Mouse (Mus musculus) urinary bladder, postnatal 14 days (tissue): Measurements from ENCODE around the gene AW549877.

Source experiments
- DNase-seq: peaks from one replicate; pipeline ENCODE4 v3.0.0; 2021; ENCODE audit warnings: low spot score

AW549877 gene

GRCm38 (mm10) chr15:3995448-3996266, at the start of gene AW549877:
TSS of gene AW549877 (minus strand) at chr15:3995744.
- DNase-seq: peak; percentile 99

GRCm38 (mm10) chr15:4043032-4043471, 47.5 kb upstream of the AW549877 start:
- peak; percentile 9 for DNase-seq

- no peak for DNase-seq
Measured at GRCm38 (mm10) chr15:4042423-4042822, 46.9 kb upstream of the AW549877 start.

DNA sequence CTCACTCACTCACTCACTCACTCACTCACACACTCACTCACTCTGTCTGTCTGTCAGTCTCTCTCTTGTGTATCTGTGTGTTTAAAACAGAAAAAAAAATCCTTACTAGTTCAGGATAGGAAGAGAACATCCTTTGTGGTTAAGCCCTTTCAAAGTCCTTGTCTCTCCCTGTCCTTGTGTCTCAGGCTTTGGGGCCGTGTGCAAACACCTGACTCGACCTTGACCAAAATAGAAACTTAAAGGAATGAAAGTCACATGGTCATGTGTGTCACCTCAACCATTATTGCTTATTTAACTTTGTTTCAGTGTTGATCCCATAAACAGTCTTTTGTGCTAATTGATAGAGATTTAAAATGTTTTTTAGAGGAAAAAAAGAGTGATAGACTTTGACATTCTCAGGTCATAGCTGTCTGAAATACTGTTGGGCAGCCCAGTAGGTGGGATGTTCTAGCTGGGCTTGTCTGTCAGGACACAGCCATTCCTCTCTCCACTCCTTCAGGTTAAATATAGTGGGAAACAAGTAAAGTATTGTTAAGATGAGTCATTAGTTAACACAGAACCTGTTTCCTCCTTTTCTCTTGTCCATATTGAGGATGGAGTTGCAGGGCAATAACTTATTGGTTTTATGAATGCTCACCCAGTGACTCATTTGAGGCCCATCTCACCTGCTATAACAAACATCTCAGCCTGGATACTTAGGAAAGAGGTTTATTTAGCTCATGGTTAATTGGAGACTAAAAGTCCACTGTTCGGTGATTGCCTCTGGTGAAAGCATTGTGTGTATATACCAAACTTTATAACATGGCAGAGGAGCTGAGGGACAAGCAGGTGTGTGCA, 37.8 kb upstream of the AW549877 start:
- DNase-seq: no peak

DNA sequence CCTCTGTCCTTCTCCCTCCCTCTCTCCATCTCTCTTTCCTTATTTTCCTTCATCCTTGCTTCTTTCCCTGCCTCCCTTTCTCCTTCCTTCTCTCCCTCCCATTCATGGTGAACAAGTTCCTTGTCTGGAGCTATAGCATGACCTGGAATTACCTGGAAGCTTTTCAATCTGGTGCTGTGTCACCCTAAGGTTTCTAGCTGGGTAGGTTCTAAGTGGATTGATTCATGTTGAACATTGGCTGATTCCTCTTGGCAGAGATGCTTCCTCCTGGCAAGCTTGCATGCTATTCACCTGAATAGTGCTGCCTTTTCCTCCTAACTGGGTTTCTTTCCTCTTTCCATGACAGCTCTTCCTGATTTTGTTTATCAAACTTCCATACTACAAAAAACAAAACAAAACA, 33.4 kb upstream of the AW549877 start:
- no peak for DNase-seq

- no peak for DNase-seq
Measured at GRCm38 (mm10) chr15:4028411-4028700, 32.8 kb upstream of the AW549877 start.

DNA sequence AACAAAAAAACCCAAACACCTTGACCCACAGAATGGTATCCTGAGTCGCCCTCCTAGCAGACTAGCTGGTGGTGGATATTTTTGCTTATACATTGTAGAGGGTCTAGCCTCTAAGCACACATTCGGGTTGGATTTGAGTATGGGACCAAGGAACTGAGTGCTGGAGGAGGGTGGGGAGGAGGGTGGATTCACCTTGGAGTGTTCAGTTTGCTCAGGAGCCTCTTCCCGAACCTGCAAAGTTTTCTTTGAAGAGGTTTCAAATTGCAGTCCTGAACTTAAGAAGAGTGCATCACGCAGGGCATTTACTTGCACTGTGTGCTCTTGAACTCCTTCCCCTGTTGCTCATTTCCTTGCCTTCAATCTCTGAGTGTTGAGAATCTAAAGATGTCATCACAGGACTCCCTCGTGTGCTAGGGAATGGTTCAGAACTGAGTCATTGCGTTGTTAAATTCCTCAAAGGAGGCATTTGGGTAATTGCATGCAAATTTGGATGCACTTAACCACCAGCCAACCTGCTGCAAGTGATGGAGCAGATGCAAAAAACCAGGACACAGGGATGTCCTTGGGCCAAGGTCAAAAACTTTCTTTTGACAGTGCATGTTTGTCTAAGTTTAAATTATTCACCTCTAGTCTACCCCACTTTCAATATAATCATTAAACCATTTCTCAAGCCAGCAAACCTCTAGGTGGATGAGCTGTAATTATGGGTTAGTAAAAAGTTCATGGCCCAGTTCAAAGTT, 32.3 kb upstream of the AW549877 start:
- DNase-seq: no peak

DNA sequence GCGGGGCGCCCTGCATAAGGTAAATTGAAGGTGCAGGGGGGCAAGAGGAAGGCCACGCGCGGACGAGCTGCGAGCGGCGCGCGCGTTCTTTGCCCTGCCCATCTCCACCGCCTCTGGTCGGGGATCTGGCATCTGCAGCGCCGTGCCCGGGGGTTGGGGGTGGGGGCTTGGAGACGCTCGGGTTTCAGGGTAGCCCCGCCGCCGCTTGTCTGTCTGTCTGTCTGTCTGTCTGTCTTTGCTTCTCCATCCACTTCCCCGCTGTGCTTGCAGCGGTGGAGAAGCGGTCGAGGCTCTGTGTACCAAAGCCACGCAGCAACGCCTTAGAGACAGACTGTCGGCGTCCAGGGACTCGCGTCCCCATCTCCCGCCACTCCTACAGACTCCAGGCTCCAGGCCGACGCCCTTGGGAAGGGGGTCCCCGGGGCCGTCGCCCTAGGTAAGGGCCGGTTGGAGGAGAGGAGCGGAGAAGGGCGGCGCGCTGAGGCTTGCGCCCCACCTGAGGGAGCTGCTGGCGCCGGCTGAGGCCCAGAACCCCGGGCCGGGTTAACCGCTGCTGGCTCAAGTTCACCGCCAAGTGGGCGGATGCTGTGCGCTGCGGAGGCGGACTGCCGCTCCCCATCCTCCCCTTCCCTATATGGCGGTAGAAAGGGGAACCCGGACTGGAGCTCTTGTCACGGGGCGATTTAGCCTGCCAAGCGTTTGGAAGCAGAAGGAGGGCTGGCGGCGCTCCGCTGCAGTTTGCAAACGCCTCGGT, 31.5 kb upstream of the AW549877 start:
- DNase-seq: peak; percentile 85

- DNase-seq: peak; percentile 87
Measured at GRCm38 (mm10) chr15:4026231-4026773, 30.8 kb upstream of the AW549877 start, which contains the start of gene Oxct1. TSS of gene Oxct1 (plus strand) at chr15:4026383.

DNA sequence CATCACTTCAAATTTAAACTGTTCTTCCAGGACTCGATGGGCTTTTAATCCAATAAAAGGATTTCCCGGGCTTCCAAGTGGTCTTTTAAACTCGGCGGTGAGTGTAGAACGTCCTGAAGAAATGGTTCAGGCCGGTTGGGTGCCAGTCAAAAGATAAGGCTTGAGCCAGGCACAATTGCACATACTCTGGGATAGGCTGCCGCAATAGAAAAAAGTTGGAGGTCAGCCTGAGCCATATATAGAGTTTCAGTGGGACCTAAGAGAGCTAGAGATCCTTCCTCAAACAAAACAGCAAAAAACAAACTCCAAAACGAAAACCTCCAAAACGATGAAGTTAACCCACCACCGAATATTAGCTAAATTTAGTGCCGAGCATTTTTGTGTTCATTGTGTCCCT, 30.0 kb upstream of the AW549877 start:
- no peak for DNase-seq

- DNase-seq: no peak
Measured at GRCm38 (mm10) chr15:4024726-4025507, 29.4 kb upstream of the AW549877 start.

DNA sequence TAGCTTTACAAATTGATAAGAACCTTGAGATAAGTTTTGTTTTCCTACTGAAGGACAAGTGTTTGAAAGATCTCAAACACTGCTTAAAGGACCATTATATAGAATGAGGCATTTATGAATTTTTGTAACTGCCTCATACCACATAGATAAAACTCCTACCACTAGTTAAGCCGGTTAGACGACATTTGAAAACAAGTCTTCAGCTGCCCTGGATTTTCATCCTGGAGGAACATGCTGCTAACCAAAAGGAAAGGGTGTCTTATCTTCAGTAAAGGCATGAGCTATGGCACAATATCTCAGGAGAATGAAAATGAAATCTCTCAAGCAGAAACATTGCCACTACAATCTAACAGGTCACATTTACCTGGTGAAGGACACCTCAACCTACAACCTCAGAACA, 28.2 kb upstream of the AW549877 start:
- no peak for DNase-seq

DNA sequence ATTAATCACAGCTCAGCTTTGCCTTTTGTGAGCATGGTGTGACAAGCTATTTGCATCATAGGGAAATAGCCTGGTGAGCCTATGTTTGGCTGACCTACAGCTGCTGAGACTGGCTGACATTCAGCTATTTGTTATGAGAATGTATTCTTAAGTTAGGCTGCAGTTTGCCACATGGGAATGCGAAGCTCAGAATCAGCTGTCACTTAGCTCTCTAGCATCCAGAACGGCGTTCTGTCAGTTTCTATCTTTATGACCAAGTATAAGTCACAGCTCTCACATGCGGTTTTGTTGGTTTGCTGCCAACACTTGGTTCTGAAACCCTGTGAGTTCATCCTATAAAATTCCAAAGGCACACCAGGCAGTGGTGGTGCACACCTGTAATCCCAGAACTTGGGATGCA, 25.2 kb upstream of the AW549877 start:
- DNase-seq: no peak

DNA sequence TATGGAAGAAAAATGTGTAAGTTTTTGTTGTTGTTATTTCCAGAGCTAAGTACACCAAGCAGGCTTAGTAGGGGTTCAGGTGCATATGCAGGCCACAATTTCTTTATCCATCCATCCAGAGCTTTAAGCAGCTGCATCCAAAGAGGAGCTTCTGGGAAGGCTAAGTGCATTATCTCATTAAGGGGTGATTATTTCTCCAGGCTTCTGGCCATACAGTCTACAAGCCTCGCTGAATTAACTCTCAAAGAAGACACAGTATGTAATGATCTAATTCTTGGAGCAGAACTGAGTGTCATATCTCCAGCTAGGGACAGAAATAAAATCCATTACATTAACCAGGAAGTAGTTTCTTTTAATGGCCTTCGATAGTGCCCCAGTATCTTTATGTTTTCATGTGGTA, 18.3 kb upstream of the AW549877 start:
- no peak for DNase-seq

DNA sequence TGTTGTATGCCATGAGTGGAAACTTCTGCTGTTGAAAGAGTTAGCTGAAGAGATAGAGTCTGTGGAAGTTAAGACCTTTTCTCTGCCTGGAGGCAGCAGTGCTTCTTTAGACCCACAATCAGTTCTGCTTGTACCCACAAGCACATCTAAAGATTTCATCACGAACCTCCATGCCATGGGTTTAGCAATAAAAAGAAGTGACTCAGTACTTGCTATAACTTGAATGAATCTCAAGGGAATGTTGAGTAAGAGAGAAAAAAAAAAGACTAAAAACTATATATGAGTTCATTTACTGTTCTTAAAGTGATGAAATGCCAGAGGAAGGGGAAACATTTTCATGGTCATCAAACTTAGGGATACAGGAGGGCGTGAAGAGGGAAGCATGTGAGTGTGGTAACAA, 5.0 kb upstream of the AW549877 start:
- DNase-seq: no peak

- DNase-seq: no peak
Measured at GRCm38 (mm10) chr15:3999144-3999543, 3.6 kb upstream of the AW549877 start.

- no peak for DNase-seq
Measured at GRCm38 (mm10) chr15:3996267-3997010, 895 bp upstream of the AW549877 start.

DNA sequence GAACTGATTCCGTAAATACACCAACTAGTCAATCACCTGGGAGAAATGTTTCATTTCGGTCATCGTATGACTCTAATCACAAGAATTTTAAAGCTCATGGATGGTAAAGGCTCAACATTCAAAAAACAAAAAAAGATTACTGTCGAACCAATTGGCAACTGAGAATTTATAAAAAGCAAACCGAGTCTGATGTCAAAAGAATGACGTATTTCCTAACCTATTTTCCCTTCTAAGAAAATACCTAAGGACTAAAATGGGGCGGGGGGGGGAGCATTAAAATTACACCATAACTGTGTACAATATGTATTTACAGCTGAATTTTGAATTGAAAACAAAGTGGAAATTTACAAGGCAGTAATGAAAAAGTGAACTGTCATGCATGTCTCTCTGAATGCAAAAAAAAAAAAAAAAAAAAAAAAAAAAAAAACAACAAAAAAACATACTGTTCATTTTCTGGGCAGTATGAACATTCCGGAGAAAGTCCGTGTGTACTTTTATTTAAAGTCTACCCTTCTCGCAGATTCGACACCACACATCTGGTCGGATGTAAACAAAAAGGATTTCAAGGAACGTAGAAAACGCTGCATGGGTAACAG, 594 bp downstream of the AW549877 start:
- DNase-seq: no peak

DNA sequence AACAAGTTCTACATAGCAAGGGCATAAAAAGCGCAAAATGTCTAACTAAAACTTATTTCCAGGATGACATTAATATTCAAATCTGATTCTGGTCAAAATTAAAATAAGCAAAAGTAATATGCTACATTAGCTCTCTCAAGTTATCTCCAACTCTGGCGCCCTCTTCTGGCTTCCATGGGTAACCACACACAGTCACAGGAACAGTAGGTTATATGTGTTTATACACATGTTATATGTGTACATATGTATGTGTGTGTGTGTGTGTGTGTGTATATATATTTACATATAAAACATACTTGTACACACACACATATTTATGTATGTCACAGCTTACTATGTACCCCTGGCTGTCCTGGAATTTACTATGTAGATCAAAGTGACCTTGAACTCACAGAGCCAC, 7.6 kb downstream of the AW549877 start:
- DNase-seq: peak; percentile 41

GRCm38 (mm10) chr15:3984876-3985275, 10.7 kb downstream of the AW549877 start:
- DNase-seq: no peak
